Mouse (Mus musculus) Patski (cell line): ENCODE results near the gene Cherp. TPM values are rescaled to one million over a fixed set of nuclear protein-coding genes. Genes with fewer than 3 reads are reported as not detected.
A peak's percentile ranks its signal among the peaks of the same experiment; 100 is the strongest.

Experiments
- ATAC-seq: fragments of 100-300 bp; one replicate; pipeline ENCODE4 v1.8.0; 2021
- CTCF ChIA-PET: fragments of 350-600 bp; sonication (Branson Sonifier 250); formaldehyde crosslinking; loops from one replicate; lab custom pipeline; 2022; ENCODE audit warnings: inconsistent platforms; lab: Charles Lee
- POLR2A ChIA-PET: fragments of 350-600 bp; sonication (Branson Sonifier 250); formaldehyde crosslinking; loops from one replicate; lab custom pipeline; 2022; ENCODE audit warnings: antibody characterized with exemption, inconsistent platforms; lab: Charles Lee
- DNase-seq: peaks from one replicate; pipeline ENCODE4 v3.0.0-alpha.2; 2011; ENCODE audit warnings: low read depth, low spot score
- H3K27me3 ChIP-seq: fragments of 371-371 bp; one replicate; pipeline ENCODE4 v1.5.1; 2021
- CTCF ChIP-seq: fragments of 100-300 bp; IDR thresholded peaks from one replicate; pipeline ENCODE4 v1.5.1; 2021
- in situ Hi-C: fragments of 300-500 bp; cut with MboI; formaldehyde crosslinking; loops from 3 replicates; pipeline ENCODE4 v1.11.1; 2018; ENCODE audit warnings: low pct_unique_long_range_greater_than_20kb, mixed read lengths
- polyA plus RNA-seq: library from polyadenylated mRNA; unstranded; gene quantifications from one replicate; pipeline ENCODE4 v1.2.3, GENCODE M21; 2021

Gene Cherp
- polyA plus RNA-seq, 1 experiment from 2014 or later, result 61.6 TPM

DNA sequence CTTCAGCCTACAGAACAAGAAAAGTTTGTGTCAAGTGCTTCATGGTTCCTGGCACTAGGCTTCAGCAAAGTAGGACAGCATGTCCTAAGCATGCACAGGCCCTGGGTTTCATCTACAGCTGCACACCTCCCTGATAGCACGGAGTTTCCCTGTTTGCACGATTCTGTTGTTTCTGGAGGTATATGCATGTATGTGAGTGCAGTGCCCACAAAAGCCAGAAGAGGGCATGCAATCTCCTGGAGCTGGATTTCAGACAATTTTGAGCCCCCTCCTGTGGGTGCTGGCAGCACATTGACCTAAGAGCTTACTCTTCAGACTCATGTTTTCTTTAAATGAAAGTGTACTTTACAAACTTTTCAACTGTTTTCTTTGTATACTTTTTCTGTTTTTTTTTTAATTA, 21.1 kb downstream of the Cherp start:
- no peak for ATAC-seq
- TF ChIP-seq CTCF, result no peak
- in situ Hi-C loops, result no loop called here

DNA sequence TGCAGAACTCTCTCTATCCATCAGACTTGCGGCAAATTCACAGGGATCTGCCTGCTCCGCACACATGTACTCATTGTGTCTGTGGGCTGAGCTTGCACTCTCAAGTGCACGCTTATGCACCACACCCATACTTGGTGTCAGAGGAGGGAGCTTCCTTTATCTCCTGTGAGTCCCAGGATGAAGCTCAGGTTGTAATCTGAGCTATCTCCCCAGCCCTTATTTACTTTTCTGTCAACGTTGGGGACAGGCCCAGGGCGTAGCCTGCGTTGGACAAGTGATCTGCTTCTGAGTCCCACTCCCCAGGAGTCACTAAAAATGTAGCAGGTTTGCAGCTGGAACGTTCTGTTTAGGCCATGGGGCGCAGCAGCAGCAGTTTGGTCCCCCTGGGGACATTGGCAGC, 23.5 kb downstream of the Cherp start:
- TF ChIP-seq CTCF, result no peak
- ChIA-PET POLR2A (no interaction called here), CTCF (no interaction called here)
- ATAC-seq (no peak), DNase-seq (no peak)
- H3K27me3 ChIP-seq, result no peaks in the 10 kb centered on the region
- in situ Hi-C loops, result no loop called here

More for the DNA sequence above, 21.1 kb downstream of the Cherp start:
- POLR2A ChIA-PET, result no interaction called here
- CTCF ChIA-PET, result interaction anchor here (1.2 kb wide), 1 partner anchor 13 kb away, joined by 3 read pairs; no protein-coding TSS in a partner anchor
- H3K27me3 ChIP-seq, result no peaks in the 10 kb centered on the region
- no peak for DNase-seq

DNA sequence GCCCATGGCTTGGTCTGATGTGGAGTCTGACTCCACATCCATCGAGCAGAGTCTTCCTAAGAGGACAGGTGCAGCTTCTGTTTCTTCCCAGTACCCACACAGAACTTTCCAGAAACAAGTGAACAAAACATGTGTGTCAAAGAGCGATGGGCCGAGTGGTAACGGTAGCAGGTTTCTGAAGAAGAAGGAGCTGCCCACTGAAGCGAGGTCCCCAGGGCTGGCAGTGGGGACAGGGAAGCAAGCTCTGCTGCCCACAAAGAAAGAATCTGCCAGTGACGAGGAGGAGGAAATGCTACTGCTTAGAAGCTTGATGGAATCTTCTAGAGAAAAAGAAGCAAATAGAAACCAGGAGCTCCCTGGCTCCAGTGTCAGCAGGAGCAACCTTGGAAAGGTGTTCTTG, 30.0 kb downstream of the Cherp start:
- in situ Hi-C loops, result no loop called here
- TF ChIP-seq CTCF, result no peak
- ChIA-PET POLR2A (interaction anchor here (1.2 to 1.7 kb wide), 2 partner anchors 16 to 29 kb away, joined by 3 to 6 read pairs; no protein-coding TSS in a partner anchor), CTCF (interaction anchor here (1.0 kb wide), 1 partner anchor 15 kb away, joined by 4 read pairs; no protein-coding TSS in a partner anchor)
- ATAC-seq (no peak), DNase-seq (no peak)
- no peaks in the 10 kb centered on the region for H3K27me3 ChIP-seq

DNA sequence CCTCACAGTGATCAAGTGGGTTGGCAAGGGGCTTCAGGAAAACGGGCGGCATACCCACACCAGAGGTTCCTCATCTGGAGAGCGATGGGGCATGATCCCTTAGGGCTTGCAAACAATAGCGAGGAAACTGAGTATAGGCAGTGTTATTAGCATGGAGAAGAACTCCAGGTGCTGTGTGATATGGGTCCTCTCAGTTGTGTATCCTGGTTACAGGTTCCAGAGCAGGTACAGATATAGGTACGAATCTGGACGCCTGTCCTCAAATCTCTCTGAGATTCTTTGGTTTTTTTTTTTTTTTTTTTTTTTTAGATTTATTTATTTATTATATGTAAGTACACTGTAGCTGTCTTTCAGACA, 31.1 kb downstream of the Cherp start:
- ATAC-seq (peak; percentile 22), DNase-seq (no peak)
- H3K27me3 ChIP-seq, result no peaks in the 10 kb centered on the region
- TF ChIP-seq CTCF, result no peak
- in situ Hi-C loops, result no loop called here
- ChIA-PET CTCF (interaction anchor here (1.5 kb wide), 1 partner anchor 21 kb away, joined by 5 read pairs; no protein-coding TSS in a partner anchor), POLR2A (interaction anchor here (1.2 kb wide), 1 partner anchor 22 kb away, joined by 3 read pairs; no protein-coding TSS in a partner anchor)

DNA sequence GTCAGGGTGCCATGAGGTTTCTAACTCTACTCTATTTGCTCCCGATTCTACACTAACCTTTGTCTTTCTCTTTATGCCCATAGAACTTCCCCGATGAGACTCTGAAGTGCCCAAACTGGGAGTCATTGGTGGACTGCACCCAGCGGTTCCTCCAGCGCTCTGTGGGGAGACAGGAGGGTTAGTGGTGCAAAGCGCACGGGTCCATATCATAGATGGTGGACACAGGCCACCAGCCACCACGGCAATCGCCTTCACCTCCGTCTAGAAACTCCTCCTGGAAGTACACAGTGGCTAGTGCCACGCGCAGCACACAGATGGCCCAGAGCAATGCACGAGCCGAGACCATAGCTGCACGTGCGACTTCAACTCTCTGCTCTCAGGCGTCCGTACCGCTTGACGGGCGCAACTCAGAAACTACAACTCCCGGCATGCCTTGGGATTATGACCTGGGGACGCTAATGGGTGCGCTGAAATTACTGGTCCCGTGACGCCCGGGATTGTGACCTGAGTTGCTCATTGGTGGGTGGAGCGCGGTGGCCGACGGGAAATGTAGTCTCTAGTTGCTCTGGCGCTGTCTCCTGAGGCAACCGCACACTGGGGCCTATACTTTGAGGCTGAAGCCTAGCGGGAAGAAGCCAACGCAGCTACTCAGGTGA, 31.6 kb downstream of the Cherp start, which contains the start of the genes Calr3 and 1700030K09Rik:
TSS of gene Calr3 (minus strand) at position 533 of the 656 bp plus-strand sequence.
TSS of gene 1700030K09Rik (plus strand) at position 543 of the 656 bp plus-strand sequence.
- in situ Hi-C loops, result no loop called here
- DNase-seq (peak; percentile 92), ATAC-seq (peak; percentile 93)
- ChIA-PET POLR2A (interaction anchor here (1.2 kb wide), 1 partner anchor 21 kb away, joined by 3 read pairs; no protein-coding TSS in a partner anchor), CTCF (interaction anchor here (1.5 kb wide), 1 partner anchor 21 kb away, joined by 5 read pairs; no protein-coding TSS in a partner anchor)
- no peak for TF ChIP-seq CTCF
- H3K27me3 ChIP-seq, result no peaks in the 10 kb centered on the region

DNA sequence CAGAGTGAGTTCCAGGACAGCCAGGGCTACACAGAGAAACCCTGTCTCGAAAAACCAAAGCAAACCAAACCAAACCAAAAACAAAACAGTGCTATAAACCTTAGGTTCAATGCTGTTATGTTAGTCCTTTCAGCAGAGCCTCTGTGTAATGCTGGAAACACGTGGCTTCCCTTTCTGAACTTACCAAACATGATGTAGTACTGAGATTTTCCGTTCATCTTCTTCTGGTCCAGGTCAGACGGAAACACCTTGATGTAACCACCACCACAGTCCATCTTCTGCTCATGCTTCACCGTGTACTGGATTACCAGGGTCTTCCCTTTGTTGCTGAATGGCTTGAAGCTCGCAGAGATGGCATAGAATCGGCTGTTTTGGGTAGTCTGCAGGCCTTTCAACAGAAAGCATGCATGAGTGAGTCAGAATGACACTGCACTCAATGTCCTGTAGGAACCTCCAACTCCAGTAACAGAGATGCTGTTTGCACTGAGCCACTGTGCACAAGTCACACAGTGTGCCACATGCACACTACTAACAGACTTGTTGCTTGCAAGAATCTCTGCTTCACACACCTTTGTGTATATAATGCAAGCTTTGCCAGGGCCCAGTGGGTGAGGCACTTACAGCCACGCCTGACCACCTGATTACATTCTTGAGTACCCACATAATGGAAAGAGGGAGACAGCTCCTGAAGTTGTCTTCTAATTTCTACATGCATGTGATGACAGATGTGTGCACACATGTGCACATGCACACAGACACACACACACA, 36.6 kb downstream of the Cherp start:
- no peak for ATAC-seq
- in situ Hi-C loops, result no loop called here
- POLR2A ChIA-PET, result no interaction called here
- no peak for DNase-seq
- H3K27me3 ChIP-seq, result no peaks in the 10 kb centered on the region
- no peak for TF ChIP-seq CTCF
- CTCF ChIA-PET, result interaction anchor here (1.6 to 2.0 kb wide), 2 partner anchors 13 to 15 kb away, joined by 4 to 9 read pairs; no protein-coding TSS in a partner anchor

DNA sequence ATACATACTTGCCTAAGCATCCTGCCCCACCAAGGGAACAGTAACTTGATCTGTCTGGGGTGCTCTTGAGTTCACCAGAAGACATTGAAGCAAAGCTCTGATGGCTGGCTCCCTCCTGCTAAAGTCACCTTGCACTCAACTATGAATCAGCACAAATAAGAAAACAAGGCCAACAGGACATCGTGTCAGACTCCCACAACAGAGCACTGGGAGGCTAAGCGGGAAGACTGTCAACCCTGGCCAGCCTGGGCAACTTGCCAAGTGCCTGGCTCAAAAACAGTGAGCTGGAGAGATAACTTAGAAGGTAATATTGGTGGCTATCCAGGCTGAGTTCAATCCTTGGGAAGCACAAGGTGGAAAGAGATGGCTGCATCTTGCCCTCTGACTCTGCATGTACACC, 40.1 kb downstream of the Cherp start:
- POLR2A ChIA-PET, result no interaction called here
- TF ChIP-seq CTCF, result no peak
- no peak for DNase-seq
- H3K27me3 ChIP-seq, result no peaks in the 10 kb centered on the region
- CTCF ChIA-PET, result interaction anchor here (1.4 kb wide), 1 partner anchor 35 kb away, joined by 3 read pairs; no protein-coding TSS in a partner anchor
- in situ Hi-C loops, result no loop called here
- peak; percentile 54 for ATAC-seq

DNA sequence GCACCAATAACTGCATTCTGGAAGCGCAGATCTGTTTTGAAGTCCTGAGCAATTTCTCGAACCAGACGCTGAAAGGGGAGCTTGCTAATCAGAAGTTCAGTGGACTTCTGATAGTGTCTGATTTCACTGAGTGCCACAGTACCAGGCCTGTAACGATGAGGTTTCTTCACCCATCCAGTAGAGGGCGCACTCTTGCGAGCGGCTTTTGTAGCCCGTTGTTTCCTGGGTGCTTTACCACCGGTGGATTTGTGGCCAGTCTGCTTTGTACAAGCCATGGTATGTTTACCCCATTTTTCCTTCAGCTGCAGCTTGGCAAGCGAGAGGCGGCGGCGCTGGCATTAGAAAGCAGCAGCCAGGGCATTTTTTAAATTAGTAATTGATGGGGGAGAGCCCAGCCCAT, 45.4 kb downstream of the Cherp start:
- TF ChIP-seq CTCF, result peak; percentile 71
- ATAC-seq, result no peak
- CTCF ChIA-PET, result interaction anchor here (0.7 to 1.8 kb wide), 3 partner anchors 10 to 35 kb away, joined by 3 to 4 read pairs (median 4); no protein-coding TSS in a partner anchor
- H3K27me3 ChIP-seq, result no peaks in the 10 kb centered on the region
- in situ Hi-C loops, result no loop called here
- no peak for DNase-seq
- POLR2A ChIA-PET, result no interaction called here

DNA sequence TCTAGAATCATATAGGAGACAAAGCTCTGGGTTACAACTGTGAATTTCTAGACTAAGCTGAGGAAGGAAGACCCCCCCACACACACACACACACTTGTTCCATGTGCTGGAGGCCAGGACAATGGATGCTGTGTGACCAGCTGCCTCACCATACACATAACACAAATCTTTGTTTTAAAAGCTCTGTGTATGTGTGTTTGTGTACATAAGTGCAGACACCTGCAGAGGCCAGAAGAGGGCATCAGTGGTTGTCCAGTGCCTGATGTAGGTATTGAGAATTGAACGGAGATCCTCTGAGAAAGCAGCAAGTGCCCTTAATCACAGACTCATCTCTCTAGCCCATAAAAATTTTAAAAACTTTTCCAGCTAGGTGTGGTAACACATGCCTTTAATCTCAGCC, 52.1 kb downstream of the Cherp start:
- ATAC-seq (no peak), DNase-seq (no peak)
- H3K27me3 ChIP-seq, result no peaks in the 10 kb centered on the region
- no peak for TF ChIP-seq CTCF
- ChIA-PET POLR2A (interaction anchor here (0.6 kb wide), 1 partner anchor 145 kb away, joined by 3 read pairs; no protein-coding TSS in a partner anchor), CTCF (interaction anchor here (0.6 to 2.3 kb wide), 10 partner anchors 11 to 162 kb away, joined by 3 to 9 read pairs (median 4); partner anchors contain the start of genes 1700030K09Rik and Calr3)
- in situ Hi-C loops, result no loop called here
